Mouse (Mus musculus) embryo, embryonic 10 days (tissue): Measurements from ENCODE around the gene Cxcl5.

Experiments
- DNase-seq: peaks from one replicate; pipeline ENCODE4 v3.0.0-alpha.2; 2015; ENCODE audit warnings: low spot score

Cxcl5 gene

GRCm38 (mm10) chr5:90759077-90760065 is at the start of gene Cxcl5:
TSS of gene Cxcl5 (plus strand) at chr5:90759360.
- peak; percentile 48 for DNase-seq

- no peak for DNase-seq
Observed at GRCm38 (mm10) chr5:90711409-90711808, 47.8 kb upstream of the Cxcl5 start.

- no peak for DNase-seq
Observed at GRCm38 (mm10) chr5:90717937-90718336, 41.2 kb upstream of the Cxcl5 start.

GRCm38 (mm10) chr5:90722656-90723055 is 36.5 kb upstream of the Cxcl5 start:
- DNase-seq: no peak

- no peak for DNase-seq
Observed at GRCm38 (mm10) chr5:90728254-90728653, 30.9 kb upstream of the Cxcl5 start.

- no peak for DNase-seq
Observed at GRCm38 (mm10) chr5:90731480-90731879, 27.7 kb upstream of the Cxcl5 start.

- no peak for DNase-seq
Observed at GRCm38 (mm10) chr5:90742029-90742428, 17.1 kb upstream of the Cxcl5 start.

- no peak for DNase-seq
Observed at GRCm38 (mm10) chr5:90753934-90754333, 5.2 kb upstream of the Cxcl5 start.

- no peak for DNase-seq
Observed at GRCm38 (mm10) chr5:90758020-90758605, 1.0 kb upstream of the Cxcl5 start.

GRCm38 (mm10) chr5:90760303-90760702 is 1.1 kb downstream of the Cxcl5 start:
- DNase-seq: no peak

- no peak for DNase-seq
Observed at GRCm38 (mm10) chr5:90760844-90761243, 1.7 kb downstream of the Cxcl5 start.

- no peak for DNase-seq
Observed at GRCm38 (mm10) chr5:90761834-90762233, 2.7 kb downstream of the Cxcl5 start.

- DNase-seq: no peak
Observed at GRCm38 (mm10) chr5:90763912-90764665, 4.9 kb downstream of the Cxcl5 start.

GRCm38 (mm10) chr5:90765821-90766606 is 6.9 kb downstream of the Cxcl5 start:
- DNase-seq: no peak

GRCm38 (mm10) chr5:90768218-90768617 is 9.1 kb downstream of the Cxcl5 start, which contains the start of gene Ppbp:
TSS of gene Ppbp (plus strand) at chr5:90768518.
- no peak for DNase-seq

GRCm38 (mm10) chr5:90771369-90771768 is 12.2 kb downstream of the Cxcl5 start:
- no peak for DNase-seq

- no peak for DNase-seq
Observed at GRCm38 (mm10) chr5:90771880-90772653, 12.9 kb downstream of the Cxcl5 start, which contains the start of gene Pf4. TSS of gene Pf4 (plus strand) at chr5:90772435.

GRCm38 (mm10) chr5:90775562-90775961 is 16.4 kb downstream of the Cxcl5 start:
- DNase-seq: no peak

- no peak for DNase-seq
Observed at GRCm38 (mm10) chr5:90777621-90778020, 18.5 kb downstream of the Cxcl5 start.

- DNase-seq: no peak
Observed at GRCm38 (mm10) chr5:90778856-90779255, 19.7 kb downstream of the Cxcl5 start.

GRCm38 (mm10) chr5:90783697-90784096 is 24.5 kb downstream of the Cxcl5 start:
- DNase-seq: no peak
